Mouse (Mus musculus) adrenal gland, adult 18-20 months (tissue): ENCODE data around the gene Galnt9. TPM values are rescaled to one million over a fixed set of nuclear protein-coding genes. Genes with fewer than 3 reads are reported as not detected.

Source experiments
- DNase-seq, 2 experiments: peaks; one replicate each; pipeline ENCODE4 v3.0.0; 2021 to 2022; ENCODE audit warnings: low spot score in 2 of 2
- total RNA-seq, 2 experiments: library from RNA; stranded (reverse); gene quantifications; 1 replicate in 1 of 2; 2 replicates in 1 of 2; pipeline ENCODE4 v1.2.3; 2021

Gene Galnt9
- total RNA-seq, 2 experiments from 2014 or later = 0.19 TPM; not detected in 1

GRCm38 (mm10) chr5:110582647-110583538, 38.7 kb downstream of the Galnt9 start:
- DNase-seq = no peak

DNA sequence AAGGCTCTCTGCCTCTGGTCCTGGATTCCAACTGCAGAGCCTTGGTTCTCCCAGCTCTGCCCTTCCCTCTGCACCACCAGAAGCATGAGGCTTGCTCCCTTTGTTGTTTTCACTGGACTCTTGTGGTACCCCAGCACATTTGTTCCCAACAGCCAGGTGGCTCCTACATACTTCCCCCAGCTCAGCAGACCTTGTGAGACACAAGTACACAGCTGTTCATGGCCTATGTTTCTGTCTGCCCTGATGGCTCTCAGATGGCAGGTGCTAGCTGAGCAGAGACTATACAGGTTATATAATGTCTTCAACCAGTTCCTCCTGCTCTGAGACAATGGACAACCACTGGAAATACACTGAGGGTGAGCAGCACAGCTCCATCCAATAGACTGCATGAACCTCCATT, 43.3 kb downstream of the Galnt9 start:
- no peak for DNase-seq

DNA sequence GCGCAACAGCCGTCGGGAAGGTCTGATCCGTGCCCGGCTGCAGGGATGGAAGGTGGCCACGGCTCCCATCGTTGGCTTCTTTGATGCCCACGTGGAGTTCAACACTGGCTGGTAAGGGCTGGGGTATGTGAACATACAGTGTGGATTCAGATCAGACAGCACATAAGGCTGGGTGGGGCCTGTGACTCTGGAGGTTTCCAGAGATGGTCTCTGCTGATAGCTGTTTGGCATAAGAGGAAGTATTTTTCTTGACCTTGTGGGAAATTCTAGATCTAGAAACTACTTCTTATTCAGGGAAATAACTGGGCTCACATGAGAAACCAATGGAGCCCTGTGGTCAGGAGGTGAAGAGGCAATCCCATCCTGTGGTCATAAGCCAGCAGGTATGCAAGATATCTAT, 45.7 kb downstream of the Galnt9 start:
- no peak for DNase-seq

DNA sequence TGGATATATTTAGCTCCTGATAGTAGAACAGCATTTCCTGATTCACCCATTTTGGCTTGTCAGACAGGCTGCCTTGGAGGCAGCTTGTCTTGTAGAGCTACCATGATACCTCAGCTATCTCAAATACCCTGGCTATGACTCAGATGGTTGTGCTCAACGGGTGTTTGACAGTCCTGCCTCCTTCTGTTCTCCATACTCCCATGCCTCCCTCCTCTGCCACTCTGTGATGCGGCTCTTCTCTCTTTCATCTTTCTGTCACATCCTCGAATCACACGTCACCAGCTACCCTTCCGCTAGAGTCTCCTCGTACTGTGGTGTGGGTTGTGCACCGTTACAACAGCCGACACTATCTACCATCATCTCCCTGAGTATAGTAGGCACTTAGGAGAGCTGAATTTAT, 50.3 kb downstream of the Galnt9 start:
- no peak for DNase-seq

GRCm38 (mm10) chr5:110595341-110595740, 51.2 kb downstream of the Galnt9 start:
- no peak for DNase-seq

DNA sequence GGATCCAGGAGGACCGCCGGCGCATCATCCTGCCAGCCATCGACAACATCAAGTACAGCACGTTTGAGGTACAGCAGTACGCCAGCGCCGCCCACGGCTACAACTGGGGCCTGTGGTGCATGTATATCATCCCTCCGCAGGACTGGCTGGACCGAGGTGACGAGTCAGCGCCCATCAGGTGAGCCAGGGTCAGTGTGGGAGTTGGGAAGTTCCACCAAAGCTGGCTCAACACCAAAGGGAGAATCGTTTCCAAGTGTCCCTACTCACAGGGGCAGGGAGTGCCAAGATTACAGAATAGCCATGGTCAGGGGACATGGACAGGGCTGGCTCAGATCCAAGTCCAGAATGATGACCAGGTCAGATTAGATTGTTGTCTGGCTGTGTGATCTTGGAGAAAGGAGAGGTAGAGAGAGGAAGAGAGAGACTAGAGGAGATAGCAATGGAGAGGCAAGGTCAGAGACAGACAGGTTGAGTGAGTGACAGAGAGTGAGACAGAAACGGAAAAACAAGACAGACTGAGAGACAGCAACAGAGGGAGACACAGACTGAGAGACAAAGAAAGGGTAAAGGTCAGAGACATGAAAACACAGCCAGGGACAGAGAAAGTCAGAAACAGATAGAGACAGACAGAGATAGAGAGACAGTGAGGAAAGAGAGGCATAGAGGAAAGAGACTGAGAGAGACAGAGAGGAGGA, 52.1 kb downstream of the Galnt9 start:
- no peak for DNase-seq

- no peak for DNase-seq
Measured at GRCm38 (mm10) chr5:110597502-110597901, 53.3 kb downstream of the Galnt9 start.

DNA sequence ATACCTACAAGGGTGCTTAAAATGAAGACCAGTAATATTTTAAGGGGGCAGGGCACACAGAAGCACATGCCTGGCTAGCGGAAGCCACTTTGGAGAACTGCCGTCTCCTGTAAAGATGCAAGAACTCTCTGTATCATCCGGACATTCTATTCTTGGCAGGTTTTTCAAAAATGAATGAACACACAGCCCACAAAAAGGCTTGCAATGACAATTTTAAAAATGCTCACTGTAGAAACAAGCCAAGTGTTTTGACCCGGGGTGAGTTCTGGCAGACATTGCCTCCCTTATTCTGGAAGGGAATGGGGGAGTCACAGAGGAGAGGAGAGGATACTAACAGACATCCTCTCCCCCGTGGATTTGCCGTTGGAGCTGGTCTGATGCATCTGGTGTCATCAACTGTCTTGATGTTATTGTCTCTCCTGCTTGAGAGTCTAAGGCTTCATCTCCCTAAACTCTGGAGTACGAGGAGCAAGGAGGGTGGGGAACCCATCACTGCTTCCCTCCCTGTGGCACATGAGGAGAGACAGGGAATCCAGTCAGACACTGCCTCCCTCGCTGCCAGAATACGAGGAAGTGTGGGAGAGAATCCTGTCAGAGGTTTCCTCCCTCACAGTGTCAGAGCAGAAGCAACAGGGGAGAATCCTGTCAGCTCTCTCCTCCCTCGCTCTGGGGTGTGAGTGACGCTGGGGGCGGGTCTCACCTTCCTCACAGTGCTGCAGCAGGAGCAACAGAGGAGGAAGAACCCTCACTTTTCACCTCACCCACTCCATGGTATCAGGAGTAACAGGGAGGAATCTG, 54.3 kb downstream of the Galnt9 start:
- no peak for DNase-seq

DNA sequence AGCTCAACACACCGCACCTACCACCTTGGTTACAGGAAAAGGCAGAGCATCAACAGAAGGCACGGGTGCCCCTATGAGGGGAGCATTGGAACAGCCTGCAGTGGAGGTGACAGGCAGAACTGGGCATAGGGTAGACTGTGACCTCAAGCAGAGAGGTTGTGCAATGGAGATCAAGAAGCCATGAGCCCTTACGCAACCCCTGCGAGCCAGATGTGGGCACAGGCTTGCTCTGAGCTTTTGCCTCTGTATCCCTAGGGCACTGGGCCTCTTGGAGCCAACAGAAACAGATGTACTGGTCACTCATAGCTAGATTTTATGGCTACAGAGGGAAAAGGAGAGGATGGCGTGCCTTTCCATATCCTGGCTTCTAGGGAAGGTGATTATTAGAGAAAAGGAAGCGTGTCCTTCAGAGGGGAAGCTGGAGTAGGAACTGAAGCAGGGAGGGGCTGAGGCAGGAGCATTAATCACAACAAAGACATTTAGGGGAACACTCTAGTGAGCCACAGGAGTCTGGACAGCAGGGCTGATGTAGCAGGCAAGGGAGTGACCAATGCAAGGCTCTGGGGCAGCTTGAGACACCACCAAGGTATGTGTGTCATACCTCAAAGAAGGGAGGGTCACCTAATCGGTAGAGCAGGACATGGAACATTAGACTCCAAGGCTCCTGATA, 59.0 kb downstream of the Galnt9 start:
- no peak for DNase-seq

GRCm38 (mm10) chr5:110604311-110604710, 60.2 kb downstream of the Galnt9 start:
- DNase-seq = no peak

GRCm38 (mm10) chr5:110605531-110606221, 61.5 kb downstream of the Galnt9 start:
- DNase-seq = no peak

- DNase-seq = no peak
Measured at GRCm38 (mm10) chr5:110607767-110608166, 63.6 kb downstream of the Galnt9 start.

DNA sequence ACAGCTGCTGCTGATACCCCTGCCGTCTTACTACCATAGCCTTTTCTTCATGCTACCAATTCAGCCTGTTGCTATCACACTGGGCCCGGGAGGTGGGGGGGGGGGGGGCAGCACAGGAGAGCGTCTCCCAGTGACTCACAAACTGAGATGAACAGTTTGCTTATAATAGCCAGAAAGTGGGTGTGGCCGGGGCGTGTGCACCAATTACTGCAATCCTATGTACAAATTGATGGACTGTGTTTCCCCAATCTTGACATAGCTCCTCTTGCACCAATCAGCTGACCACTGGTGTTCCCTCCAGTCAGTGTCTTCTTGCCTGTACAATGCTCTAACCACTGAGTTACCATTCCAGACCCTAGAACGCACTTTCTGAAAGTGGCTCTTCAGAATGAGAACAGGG, 64.2 kb downstream of the Galnt9 start:
- DNase-seq = no peak

- DNase-seq = no peak
Measured at GRCm38 (mm10) chr5:110608941-110609340, 64.8 kb downstream of the Galnt9 start.

- no peak for DNase-seq
Measured at GRCm38 (mm10) chr5:110609425-110609824, 65.3 kb downstream of the Galnt9 start.

GRCm38 (mm10) chr5:110609868-110610267, 65.7 kb downstream of the Galnt9 start:
- no peak for DNase-seq

GRCm38 (mm10) chr5:110610484-110610883, 66.3 kb downstream of the Galnt9 start:
- DNase-seq = no peak

DNA sequence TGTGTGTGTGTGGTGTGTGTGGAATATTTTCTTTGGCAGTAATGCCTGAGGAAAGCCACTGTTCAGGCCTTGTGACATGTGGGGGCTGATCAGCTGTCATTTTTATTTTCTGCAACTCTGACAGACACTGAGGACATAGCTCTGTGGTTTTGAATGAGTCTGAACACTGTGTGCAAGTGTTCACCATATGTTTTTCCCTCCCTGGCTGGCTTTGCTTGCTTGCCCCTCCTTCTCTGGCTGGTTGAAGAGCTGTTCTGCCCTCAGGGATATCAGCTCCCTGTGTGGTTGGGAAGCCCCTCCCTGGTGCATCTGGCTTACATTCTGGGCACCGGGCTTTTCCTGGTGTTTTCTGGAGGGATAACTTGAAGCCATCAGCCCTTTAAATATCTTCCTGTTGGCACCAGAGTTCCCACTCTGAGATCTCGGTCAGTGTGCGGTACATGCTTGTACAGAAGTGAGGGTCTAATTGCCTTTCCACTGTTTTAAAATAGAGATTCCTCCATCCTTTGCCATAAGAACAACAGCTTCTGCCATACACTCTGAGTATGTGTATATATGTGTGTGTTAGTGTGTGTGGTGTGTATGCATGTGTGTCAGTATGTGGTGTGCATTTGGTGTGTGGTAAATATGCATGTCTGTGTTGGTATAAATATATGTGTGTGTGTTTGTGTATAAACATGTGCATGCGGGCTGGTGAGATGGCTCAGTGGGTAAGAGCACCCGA, 67.4 kb downstream of the Galnt9 start:
- DNase-seq = no peak

- DNase-seq = no peak
Measured at GRCm38 (mm10) chr5:110619226-110619625, 75.1 kb downstream of the Galnt9 start.

DNA sequence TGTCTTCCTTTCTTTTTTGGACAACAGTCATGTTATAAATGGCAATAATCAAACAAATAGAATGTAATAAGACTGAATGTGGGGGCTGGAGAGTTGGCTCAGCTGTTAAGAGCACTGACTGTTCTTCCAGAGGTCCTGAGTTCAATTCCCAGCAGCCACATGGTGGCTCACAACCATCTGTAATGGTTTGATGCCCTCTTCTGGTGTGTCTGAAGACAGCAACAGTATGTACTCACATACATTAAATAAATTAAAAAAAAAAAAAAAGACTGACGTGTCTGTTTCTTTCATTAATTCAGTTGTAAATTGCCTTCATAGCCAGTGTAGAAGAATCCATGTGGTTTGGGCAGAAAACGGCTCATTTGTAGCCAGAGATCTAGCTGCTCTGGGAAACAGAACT, 80.2 kb downstream of the Galnt9 start:
- DNase-seq = no peak
